Mouse (Mus musculus) E14TG2a.4 (cell line): ENCODE data around the gene Zbtb3.

Source experiments
- CTCF ChIP-seq: conservative IDR thresholded peaks from 2 replicates; pipeline ENCODE4 v1.5.1; 2014; ENCODE audit warnings: low read length
- NANOG ChIP-seq: IDR thresholded peaks from 2 replicates; pipeline ENCODE4 v1.6.1; 2014; ENCODE audit warnings: borderline replicate concordance, low read length, mixed read lengths
- POU5F1 ChIP-seq: IDR thresholded peaks from 2 replicates; pipeline ENCODE4 v1.6.1; 2014; ENCODE audit warnings: low read length, borderline replicate concordance

GRCm38 (mm10) chr19:8822696-8823095, 20.3 kb downstream of the Zbtb3 start:
- no peak for TF ChIP-seq CTCF
- no peak for TF ChIP-seq NANOG
- TF ChIP-seq POU5F1, result no peak
